Mouse (Mus musculus): Measurements from ENCODE around the gene Plcb3.
A peak's percentile ranks its signal among the peaks of the same experiment; 100 is the strongest.

Plcb3 gene

DNA sequence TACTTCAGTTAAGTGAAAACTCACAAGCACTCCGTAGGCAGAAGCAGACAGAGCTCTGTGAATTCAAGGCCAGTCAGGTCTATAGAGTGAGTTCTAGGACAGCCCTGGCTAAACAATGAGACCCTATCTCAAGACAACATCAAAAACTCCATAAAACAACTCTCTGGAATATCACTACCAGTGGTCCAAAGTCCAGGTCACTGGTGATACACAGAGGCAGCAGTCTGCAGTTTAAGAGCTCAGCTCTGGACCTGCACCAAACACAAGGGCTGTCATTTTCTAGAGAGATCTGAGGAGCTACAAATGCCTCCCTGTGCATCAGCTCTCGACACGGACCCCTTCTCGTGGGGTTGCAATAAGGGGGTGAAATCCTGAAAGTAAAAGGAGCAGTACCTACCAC lies 57.9 kb downstream of the Plcb3 start:
- DNase-seq: no peak

DNA sequence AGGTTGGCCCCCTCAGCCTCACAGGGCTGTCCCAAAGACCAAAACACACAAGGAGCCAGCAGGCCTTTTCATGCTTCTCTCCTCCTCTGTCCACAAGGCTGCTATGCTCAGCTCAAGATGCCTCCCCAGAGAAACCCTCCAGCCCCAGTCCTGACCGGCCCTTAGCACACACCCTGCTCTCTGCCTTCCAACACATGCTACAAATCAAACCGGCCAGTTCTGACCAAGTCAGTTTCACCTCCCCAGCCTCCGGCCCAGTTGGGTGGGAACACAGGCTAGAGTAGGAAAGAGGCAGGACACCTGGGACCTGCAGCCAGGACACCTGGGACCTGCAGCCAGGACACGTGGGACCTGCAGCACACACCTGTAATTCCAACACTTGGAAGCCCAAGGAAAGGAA lies 59.8 kb downstream of the Plcb3 start:
- DNase-seq: no peak

DNA sequence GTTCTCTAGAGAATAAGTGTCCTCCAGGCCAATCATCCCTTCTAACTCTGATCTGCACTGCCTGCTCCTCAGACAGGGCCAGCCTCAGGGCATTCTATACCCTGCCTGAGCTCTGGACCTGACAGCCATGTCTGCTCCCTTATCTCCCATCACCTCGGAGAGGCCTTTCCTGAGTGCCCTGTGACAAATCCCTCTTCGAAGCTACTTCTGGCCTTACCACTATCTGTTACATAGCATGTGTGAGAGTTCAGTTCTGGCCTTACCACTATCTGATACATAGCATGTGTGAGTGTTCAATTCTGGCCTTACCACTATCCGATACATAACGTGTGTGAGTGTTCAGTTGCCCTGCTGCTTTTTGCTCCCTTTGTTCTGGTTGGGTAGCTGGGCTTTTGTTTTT lies 61.0 kb downstream of the Plcb3 start:
- no peak for DNase-seq

DNA sequence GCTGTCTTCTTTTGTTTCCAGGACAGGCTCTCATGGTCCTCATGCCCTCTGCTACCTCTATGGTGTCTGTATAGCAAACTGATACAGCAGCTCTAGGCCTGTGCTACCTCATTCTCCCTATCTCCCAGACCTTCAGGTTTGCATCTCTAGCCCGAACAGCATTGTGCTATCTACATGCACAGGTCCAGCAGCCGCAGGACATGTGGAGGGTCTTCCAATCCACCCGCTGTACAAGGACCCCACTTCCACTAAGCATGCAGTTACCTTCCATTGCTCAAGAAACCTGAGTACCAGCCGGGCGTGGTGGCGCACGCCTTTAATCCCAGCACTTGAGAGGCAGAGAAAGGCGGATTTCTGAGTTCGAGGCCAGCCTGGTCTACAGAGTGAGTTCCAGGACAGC lies 61.7 kb downstream of the Plcb3 start:
- no peak for DNase-seq

DNA sequence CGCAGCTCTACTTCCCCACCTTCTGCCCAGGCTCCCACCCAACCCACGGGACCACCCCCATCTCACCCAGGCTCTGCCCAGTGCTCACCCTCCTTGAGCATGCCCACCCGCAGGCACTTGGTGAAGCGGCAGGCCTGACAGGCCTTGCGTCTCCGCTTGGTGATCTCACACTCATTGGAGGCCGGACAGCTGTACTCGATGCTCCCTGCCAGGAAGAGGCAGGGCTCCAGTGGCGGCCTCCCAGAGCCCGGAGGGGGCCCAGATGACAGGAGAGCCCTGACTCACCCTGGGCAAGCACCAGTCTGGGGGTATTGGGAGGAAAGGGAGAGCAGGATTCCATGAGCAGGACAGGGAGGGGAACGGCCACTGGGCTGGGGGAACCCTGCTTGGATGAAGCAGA lies 62.3 kb downstream of the Plcb3 start:
- DNase-seq: no peak

DNA sequence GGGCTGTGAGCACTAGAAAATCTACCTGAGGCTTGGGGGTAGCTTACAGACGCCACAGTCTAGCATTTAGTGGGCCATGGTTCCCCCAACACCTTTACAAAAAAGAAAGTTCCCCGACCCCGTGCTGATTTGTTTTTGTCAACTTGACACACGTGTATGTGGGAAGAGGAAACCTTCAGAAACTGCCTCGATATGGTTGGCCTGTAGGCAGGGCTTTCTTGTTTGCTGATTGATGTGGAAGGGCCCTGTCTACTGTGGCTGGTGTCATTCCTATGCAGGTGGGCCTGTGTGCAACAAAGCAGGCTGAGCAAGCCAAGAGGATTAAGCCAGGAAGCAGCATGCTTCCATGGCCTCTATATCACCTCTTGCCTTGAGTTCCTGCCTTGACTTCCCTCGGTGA lies 63.2 kb downstream of the Plcb3 start:
- no peak for DNase-seq

DNA sequence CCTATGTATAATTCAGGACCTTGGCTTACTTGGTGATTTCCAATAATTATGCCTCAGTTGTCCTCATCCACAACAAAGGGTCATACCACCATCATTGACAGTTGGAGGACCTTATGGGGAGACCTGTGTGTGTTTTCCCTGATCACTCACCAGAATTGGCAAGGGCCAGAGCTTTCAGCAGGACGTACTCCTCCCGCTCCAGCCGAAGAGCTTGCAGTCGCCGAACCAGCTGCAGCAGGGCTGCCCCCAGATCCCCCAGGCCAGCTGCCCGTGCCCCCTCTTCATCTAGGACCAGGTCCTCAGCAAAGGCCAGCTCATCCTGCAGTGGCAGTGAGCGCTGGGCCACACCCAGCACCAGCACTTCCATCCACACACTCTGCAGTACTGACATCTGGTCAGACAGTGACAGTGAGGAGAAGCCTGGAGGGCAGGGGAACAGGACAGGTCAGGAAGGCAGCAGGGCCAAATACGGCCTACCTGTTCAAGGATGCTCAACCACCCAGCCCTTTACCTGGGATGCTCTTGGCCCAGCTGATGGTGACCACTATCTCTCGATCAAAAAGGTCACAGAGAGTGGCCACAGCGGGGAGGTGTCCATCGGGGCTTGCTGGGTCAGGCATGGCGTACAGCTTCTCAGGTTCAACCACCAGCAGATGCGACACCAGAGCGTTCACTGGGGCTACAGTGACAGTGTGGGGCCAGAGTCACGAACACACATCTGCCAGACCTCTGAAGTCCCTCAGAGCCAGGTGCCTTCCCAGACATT lies 63.9 kb downstream of the Plcb3 start:
- DNase-seq: no peak

DNA sequence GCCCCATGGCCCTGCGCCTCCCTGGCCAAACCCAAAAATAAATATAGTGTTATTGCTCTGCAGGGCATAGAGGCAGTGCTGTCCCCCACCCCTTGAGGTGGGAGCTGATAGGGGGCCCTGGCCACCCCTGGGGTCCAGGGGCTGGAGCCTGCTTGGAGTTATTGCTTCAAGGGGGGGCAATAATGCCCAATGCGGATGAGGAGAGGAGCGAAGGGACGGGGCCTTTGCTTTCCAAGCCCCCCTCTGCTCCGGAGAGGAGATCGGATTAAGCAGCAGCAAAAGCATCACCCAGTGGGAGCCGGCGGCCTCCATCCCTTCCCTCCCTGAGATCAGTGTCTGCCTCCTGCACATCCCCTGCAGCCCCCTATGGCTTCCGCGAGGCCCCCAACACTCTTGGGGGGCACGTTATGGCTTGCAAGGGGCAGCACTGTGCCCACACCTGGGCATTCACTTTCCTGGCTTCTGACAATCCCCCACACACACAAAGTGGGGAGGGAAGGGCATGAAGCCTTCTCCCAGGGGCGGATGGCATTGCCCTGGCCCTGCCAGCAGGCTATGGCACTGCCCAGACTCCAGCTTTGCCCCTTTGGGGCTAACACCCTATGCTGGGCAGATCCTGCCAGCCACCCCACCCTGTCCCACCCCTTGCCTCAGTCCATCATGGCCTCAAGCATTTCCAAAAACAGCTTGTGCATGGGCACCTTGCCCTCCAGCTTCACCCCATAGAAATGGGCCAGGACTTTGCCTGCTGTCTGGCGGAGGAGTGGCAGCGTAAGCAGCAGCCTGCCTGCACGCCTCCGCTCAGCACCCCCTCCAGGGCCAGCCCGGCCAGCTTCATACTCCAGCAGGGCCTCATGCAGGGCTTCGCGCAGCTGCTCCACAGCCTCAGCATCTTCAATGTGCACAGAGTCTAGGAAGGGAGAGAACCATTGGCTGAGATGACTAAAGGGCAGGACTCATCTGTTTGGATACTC lies 64.9 kb downstream of the Plcb3 start:
- no peak for DNase-seq

DNA sequence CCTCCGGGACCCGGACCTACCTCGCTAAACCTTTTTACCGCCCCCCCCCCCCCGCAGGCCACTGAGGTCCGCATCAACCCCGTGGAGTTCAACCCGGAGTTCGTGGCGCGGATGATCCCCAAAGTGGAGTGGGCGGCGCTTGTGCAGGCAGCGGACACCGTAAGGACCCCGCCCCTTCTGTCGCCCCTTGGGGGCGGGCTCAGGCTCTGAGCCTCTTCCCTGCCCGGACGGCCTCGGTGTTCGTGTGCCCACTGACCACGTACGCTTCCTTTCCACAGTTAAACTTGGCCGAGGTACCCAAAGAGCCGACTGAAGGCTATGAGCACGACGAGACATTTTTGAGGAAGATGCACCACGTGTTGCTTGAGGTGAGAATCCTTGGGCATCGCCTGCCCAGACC lies 66.0 kb downstream of the Plcb3 start:
- DNase-seq: peak; percentile 70

DNA sequence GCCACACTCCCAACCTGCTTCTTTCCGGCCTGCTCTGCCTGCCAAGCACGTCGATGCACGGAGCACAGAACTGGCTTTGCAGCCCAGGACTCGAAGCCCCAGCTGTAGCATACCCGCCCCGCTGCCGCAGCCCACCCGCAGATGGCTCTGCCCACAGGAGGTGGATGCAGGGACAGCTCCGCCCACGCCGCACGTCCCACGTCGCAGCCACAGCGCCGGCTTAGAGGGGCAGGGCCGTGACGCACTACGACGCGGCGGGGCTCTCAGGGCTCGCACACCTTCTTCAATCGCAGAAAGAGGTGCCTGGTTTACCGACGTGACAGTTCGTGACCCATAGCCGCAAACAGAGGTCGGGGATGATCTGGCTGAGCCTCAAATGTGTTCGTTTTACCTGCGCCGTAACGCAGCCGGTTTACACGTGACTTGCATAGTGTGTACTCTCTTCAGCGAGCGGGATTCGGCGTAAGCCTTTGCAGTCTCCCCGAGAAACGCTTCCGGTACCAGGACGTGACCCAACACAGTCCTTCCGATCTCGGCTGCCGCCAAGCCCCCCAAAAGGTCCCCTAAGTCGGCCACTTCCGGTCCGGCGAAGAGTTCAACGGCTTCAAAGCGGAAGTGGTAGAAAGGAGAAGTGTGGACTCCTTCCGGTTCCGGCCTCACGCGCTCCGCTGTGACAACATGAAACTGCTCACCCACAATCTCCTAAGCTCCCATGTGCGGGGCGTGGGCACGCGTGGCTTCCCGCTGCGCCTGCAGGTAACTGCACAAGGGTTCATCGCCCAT lies 66.6 kb downstream of the Plcb3 start, which contains the start of the genes Trmt112 and Prdx5:
Gene Trmt112 (plus strand): TSS at position 192 of the 783 bp plus-strand sequence.
Gene Prdx5 (minus strand): TSS at position 600 of the 783 bp plus-strand sequence.
- peak; percentile 98 for DNase-seq

DNA sequence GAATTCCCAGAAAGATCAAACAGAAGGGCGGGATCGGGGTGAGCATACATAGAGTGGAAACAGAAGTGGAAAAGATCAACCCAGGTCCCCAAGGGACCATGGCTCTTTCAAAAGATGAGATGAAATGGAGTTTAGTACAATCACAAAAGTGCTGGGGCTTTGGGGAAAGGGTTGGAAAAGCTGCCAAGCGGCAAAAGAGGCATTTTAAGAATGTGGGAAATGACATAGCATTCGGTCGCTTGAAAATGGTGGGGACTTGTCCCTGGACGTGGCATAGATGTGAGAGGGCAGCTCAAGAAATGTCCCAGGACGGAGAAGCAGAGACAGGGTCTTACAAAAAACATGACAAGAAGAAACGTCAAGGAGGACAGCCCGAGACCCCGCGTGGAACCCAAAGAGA lies 67.2 kb downstream of the Plcb3 start:
- no peak for DNase-seq

DNA sequence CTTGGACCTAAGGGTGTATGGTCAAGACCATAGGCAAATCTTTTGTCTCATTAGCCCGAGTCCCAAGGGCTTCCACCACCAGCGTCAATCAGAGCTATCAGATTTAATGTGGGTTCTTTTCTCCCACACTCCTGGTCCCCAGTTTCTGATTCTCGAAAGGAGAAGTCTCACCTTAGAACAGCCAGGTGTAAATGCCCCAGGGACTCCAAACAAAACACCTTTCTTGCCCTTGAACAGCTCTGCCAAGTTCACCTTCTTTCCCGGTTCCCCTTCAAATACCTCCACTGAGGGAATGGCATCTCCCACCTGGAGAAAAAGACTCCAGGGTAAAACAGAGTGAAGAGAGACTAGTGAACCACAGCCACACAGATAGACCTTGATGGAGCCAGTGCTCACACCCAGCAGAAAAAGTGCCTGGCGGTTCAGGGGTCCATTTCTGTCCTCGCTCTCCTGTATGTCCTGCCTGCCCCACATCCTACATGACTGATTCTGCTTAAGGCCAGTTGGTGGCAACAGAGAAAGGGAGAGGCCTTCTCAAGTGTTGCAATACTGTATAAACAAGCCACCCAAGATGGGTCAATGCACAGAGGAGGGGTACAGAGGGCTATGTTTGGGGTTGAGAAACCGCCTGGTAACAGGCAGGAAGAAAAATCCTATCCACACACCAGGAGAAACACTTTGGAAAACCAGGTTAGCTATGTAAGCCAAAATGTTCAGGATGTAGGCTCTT lies 68.3 kb downstream of the Plcb3 start:
- DNase-seq: no peak

DNA sequence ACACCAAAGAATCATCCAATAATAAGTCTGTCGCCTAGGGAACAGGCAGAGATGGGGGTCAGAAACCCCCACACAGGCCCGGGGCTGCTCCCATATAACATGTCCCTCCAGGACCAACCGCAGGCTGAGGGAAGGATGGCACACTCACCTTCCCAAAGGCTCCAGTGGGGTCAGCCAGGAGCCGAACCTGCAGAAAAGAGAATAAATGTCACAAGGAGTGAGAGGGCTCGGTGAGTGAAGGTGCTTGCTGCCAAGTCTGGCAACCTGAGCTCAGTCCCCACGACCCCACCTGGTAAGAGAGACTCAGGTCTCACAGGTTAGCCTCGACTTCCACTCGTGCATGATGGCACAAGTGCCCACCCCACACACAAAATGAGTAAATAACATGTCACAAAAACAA lies 69.2 kb downstream of the Plcb3 start:
- no peak for DNase-seq

DNA sequence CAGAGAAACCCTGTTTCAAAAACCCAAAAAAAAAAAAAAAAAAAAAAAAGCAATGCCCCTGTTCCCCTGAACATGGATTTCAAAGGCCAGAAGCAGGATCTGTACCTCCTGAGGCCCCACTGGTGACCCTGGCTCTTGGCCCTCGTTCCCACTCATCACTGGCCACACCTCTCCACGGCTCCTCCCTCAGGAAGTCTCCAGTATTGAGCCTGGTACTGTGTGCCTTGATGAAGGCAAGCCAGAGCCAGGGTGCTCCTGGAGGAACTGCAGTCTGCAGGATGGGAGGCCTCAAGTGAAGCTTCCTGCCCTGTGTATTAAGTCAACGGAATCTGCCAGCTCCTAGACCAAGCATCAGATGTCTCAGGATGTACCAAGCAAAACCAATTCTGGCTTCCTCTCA lies 70.1 kb downstream of the Plcb3 start:
- no peak for DNase-seq

DNA sequence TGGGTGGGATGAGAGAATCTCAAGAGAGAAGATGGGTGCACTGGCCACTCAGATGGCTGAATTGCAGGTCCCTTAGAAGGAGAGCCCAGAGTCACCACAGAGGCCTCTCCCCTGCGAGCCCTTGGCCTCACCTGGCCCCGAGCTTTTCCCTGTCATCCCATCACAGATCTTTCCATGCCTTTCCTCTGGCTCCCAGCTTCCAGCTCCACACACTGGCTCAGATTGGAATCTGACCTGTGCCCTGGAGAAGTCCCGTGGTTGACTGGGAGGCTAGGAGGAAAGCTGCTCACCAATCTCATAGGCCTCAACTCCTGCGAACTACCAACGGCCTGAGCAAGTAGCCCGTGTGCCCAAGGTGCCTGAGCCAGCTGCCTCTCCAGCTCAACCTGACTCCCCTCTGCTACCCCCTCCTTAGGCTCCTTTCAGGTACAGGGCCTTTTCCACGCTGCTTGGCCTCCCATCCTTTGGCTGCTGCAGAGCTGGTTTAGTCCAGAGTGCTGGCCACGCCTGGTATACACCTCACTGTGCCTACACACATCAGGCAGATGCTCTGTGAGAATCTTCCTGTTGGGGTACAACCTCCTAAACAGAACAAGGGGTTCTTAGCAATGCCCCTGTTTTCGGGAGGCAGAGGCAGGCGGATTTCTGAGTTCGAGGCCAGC lies 70.6 kb downstream of the Plcb3 start:
- no peak for DNase-seq

DNA sequence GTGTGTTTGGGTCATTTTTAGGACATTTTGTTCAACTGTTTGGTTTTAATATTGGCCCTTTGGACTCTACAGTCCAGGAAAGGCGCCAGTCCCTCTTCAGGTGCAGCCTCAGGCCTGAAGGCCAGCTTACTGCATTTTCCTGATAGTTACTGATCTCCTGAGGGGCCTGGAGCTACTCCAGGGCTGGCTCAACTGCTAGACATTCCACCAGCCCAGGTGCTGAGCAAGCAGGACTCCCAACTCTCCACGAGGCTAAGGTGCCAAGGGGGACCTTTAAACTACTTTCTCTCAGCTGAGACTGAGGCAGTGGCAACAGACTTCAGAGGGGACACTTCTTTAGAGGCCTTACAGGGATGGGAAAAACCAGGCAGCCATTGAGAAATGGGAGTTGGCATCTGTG lies 71.4 kb downstream of the Plcb3 start:
- no peak for DNase-seq

DNA sequence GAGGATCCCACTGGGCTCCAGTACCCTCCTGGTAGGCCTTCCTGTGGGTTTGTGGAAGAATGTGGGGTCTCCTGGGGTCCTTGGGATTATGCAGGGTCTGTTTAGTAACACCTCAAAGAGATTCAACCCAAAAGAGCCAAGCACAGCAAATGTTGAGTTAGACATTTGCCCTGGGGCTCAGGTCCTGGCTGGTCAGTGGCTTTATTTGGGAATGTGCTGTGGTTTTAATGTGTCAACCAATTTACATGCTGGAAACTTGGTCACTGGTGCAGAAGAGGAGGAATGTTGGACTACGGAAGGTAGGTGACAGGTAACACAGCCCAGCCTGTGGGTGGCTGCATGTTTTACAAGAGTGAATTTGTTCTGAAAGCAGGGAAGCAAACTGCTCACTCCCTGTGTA lies 73.2 kb downstream of the Plcb3 start:
- DNase-seq: no peak

All from retina, postnatal 1 day (tissue).